Mouse (Mus musculus): ENCODE results near the gene Dusp8.

GRCm38 (mm10) chr7:142089648-142090447 is 5.8 kb downstream of the Dusp8 start:
- TF ChIP-seq POLR2A (IDR thresholded peaks at IDR 0.05; ENCODE audit: borderline replicate concordance, extremely low read depth, low read depth, low read length) = no peak
- no peak for TF ChIP-seq CTCF (IDR thresholded peaks at IDR 0.05; ENCODE audit: insufficient read depth, low read length)
